Mouse (Mus musculus) CD4-positive, CD25-positive, alpha-beta regulatory T cell, adult 9 weeks (primary cell): ENCODE data around the gene Fhl4. TPM values are rescaled to one million over a fixed set of nuclear protein-coding genes. Genes with fewer than 3 reads are reported as not detected.

Source experiments
- polyA plus RNA-seq: library from polyadenylated mRNA; unstranded; fragments of 100-300 nt; shearing (Covaris generic); gene quantifications from one replicate; pipeline ENCODE4 v1.2.1, GENCODE M21; 2017

Fhl4 gene
- 1.1 TPM for polyA plus RNA-seq

DNA sequence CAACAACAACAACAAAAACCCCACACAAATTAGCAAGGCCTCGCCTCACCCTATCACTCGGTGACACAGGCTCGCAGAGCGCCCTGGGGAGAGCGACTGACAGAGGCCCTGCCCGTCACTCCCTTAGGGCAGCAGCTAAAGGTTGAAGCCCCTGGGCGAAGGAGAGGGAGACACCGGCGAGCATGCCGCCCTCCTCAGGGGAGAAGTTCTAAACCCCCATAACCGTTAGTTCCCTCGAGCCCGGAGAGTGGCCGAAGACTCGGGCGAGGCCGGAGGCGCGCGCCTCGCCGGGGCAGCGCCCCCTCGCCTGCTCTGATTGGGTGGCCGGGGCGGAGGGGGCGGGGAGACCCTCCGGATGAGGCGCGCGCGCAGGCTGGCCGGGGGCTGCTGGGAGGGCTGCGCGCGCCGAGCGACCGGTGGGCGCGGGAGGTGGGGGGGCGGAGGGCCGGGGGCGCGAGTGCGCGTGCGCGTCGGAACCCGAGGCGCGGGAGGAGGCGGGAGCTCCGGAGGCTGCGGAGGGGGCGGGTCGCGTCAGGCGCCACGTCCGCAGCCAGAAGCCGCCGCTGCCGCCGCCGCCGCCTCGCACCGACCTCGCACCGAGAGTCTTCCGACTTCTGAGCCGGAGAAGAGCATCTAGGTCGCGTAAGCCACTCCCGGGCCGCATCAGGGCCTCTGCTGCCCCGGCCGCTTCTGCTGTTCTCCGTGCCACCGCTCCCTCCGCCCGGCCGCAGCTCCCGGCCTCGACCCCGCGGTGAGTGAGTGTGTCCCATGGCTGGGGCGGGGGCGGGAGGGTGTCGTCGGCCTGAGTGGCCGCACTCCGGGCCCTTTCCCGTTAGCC lies at the start of gene Fhl4, which contains the start of gene Tmem263:
Fhl4 (minus strand) TSS at position 249 of the 838 bp plus-strand sequence.
Tmem263 (plus strand) TSS at position 381 of the 838 bp plus-strand sequence.

GRCm38 (mm10) chr10:85127395-85128287 lies 25.3 kb upstream of the Fhl4 start, which contains the start of gene Mterf2:
TSS of gene Mterf2 (minus strand) at chr10:85128027.

Other genes starting within 250 kb of the Fhl4 start
- 10.9 TPM for gene Ric8b, start 184.9 kb downstream of the Fhl4 start, polyA plus RNA-seq
- 8.6 TPM for gene Tmem263, start 132 bp upstream of the Fhl4 start, polyA plus RNA-seq
- 28.4 TPM for gene Mterf2, start 25.5 kb upstream of the Fhl4 start, polyA plus RNA-seq
- gene Cry1, start 82.6 kb upstream of the Fhl4 start, polyA plus RNA-seq: 3.4 TPM